Mouse (Mus musculus) bone marrow, adult 2 months (tissue): ENCODE measurements around the gene Polr2b.

Experiments
- CTCF ChIP-seq: fragments of 200-500 bp; IDR thresholded peaks from 2 replicates; pipeline ENCODE4 v1.5.1; 2011; ENCODE audit warnings: low read length, control low read depth; ENCODE audit not compliant: control insufficient read depth, insufficient read depth
- POLR2A ChIP-seq: fragments of 200-500 bp; IDR thresholded peaks from 2 replicates; pipeline ENCODE4 v1.6.1; 2011; ENCODE audit warnings: low read depth, mild to moderate bottlenecking, control low read depth, low read length, borderline replicate concordance; ENCODE audit not compliant: control insufficient read depth

DNA sequence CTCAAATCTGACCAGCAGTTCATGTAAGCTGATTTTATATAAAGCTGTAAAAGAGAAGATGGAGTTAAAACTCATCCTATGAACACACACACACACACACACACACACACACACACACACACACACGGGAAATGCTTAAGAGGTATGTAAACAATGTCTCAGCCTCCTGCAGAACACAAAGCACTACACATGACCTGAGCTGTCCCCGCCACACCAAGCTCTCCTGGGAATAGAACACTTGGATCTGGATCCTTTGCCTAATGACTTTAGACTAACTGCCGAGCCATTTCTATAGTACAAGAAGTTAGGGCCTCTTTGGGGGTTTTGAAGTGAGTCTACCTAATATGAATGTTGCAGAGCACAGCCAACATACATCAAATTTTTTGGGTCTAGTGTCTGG lies 52.2 kb downstream of the Polr2b start:
- no peak for TF ChIP-seq CTCF
- TF ChIP-seq POLR2A, result no peak
